Mouse (Mus musculus) heart, postnatal 0 days (tissue): ENCODE data around the gene Lcn12.

Experiments used
- CTCF ChIP-seq: IDR thresholded peaks from 2 replicates; pipeline ENCODE4 v1.5.1; 2016; ENCODE audit warnings: antibody characterized with exemption, control low read depth, low read depth
- EP300 ChIP-seq: IDR thresholded peaks from 2 replicates; pipeline ENCODE4 v1.6.1; 2016; ENCODE audit warnings: antibody characterized with exemption, low read depth

- TF ChIP-seq EP300 (no peak), CTCF (no peak)
These were observed 4.3 kb upstream of the Lcn12 start for GRCm38 (mm10) chr2:25497846-25498575.
